Mouse (Mus musculus): Measurements from ENCODE around the gene Grn. TPM values are rescaled to one million over a fixed set of nuclear protein-coding genes. Genes with fewer than 3 reads are reported as not detected.
"Not testable (repeated sequence)": the region's sequence is repeated elsewhere in the genome, so short reads cannot be mapped to it uniquely, and the experiment has no call there.

Grn gene
- 83.3 and 88.6 TPM in 2 replicates for polyA plus RNA-seq (2015; fragmentation: Nextera tagmentation; extraction: Ambion mirVana)

GRCm38 (mm10) chr11:102430121-102431017 is at the start of gene Grn:
Gene Grn (plus strand): TSS chr11:102430315.
- H3K27ac ChIP-seq (replicated peaks): peak within 1 kb of the TSS; percentile 81
- peak within 1 kb of the TSS; percentile 72 for H3K9ac ChIP-seq
- H3K4me1 ChIP-seq (replicated peaks): peaks cover 37% of the 10 kb centered on the region
- H3K4me3 ChIP-seq: peak within 1 kb of the TSS; percentile 67
- no peaks in the 10 kb centered on the region for H3K9me3 ChIP-seq
- peak within 1 kb of the TSS; percentile 98 for H3K4me2 ChIP-seq
- peaks cover 23% of the 10 kb centered on the region for H3K36me3 ChIP-seq
- no peaks in the 10 kb centered on the region for H3K27me3 ChIP-seq
- under 1% methylated on average over 29 of the region's 29 CpGs for WGBS
- peak; percentile 92 for ATAC-seq (ENCODE audit: low read depth)

- peaks cover 10% of the 10 kb centered on the region for H3K4me1 ChIP-seq (replicated peaks)
- H3K27ac ChIP-seq (replicated peaks): no peak overlapping the region
- H3K9ac ChIP-seq: no peak overlapping the region
- no peak overlapping the region for H3K4me3 ChIP-seq
- ATAC-seq (ENCODE audit: low read depth): no peak
- no peak overlapping the region for H3K4me2 ChIP-seq
- H3K9me3 ChIP-seq: 0 out of 2 replicates have a peak, but pooled peaks cover 6% of the 10 kb centered on the region
- 46% methylated on average over 4 of the region's 4 CpGs for WGBS
- no peaks in the 10 kb centered on the region for H3K36me3 ChIP-seq
- H3K27me3 ChIP-seq: no peaks in the 10 kb centered on the region
These were observed 48.6 kb upstream of the Grn start for GRCm38 (mm10) chr11:102381341-102382100.

GRCm38 (mm10) chr11:102382794-102383193 is 47.3 kb upstream of the Grn start:
- Histone ChIP-seq H3K4me3 (no peak overlapping the region), H3K36me3 (no peaks in the 10 kb centered on the region), H3K9ac (no peak overlapping the region), H3K4me2 (no peak overlapping the region), H3K27me3 (no peaks in the 10 kb centered on the region), H3K27ac (replicated peaks) (no peak overlapping the region), H3K4me1 (replicated peaks) (peaks cover 7% of the 10 kb centered on the region; the same call in 1 of the 2 replicates), H3K9me3 (0 out of 2 replicates have a peak, but pooled peaks cover 6% of the 10 kb centered on the region)
- no peak for ATAC-seq (ENCODE audit: low read depth)
- WGBS: 91% methylated on average over 3 of the region's 3 CpGs

- Histone ChIP-seq H3K4me2 (no peak overlapping the region), H3K27me3 (no peaks in the 10 kb centered on the region), H3K9me3 (0 out of 2 replicates have a peak, but pooled peaks cover 6% of the 10 kb centered on the region), H3K4me1 (replicated peaks) (peaks cover 7% of the 10 kb centered on the region; the same call in 1 of the 2 replicates), H3K27ac (replicated peaks) (no peak overlapping the region), H3K4me3 (no peak overlapping the region), H3K9ac (no peak overlapping the region), H3K36me3 (no peaks in the 10 kb centered on the region)
- ATAC-seq (ENCODE audit: low read depth): no peak
- WGBS: 97% methylated on average over 1 of the region's 1 CpGs
These were observed 46.6 kb upstream of the Grn start for GRCm38 (mm10) chr11:102383365-102384136.

GRCm38 (mm10) chr11:102384418-102384817 is 45.7 kb upstream of the Grn start:
- ATAC-seq (ENCODE audit: low read depth): no peak
- no peaks in the 10 kb centered on the region for H3K36me3 ChIP-seq
- H3K9ac ChIP-seq: no peak overlapping the region
- no peak overlapping the region for H3K4me3 ChIP-seq
- 83% methylated on average over 2 of the region's 2 CpGs for WGBS
- peaks cover 7% of the 10 kb centered on the region; the same call in 1 of the 2 replicates for H3K4me1 ChIP-seq (replicated peaks)
- no peaks in the 10 kb centered on the region for H3K27me3 ChIP-seq
- H3K9me3 ChIP-seq: no peaks in the 10 kb centered on the region
- no peak overlapping the region for H3K4me2 ChIP-seq
- no peak overlapping the region for H3K27ac ChIP-seq (replicated peaks)

- H3K27me3 ChIP-seq: no peaks in the 10 kb centered on the region
- 63% methylated on average over 4 of the region's 4 CpGs for WGBS
- no peak for ATAC-seq (ENCODE audit: low read depth)
- no peak overlapping the region for H3K4me2 ChIP-seq
- H3K4me1 ChIP-seq (replicated peaks): peaks cover 7% of the 10 kb centered on the region; the same call in 1 of the 2 replicates
- H3K36me3 ChIP-seq: no peaks in the 10 kb centered on the region
- no peak overlapping the region for H3K27ac ChIP-seq (replicated peaks)
- no peak overlapping the region for H3K4me3 ChIP-seq
- H3K9me3 ChIP-seq: no peaks in the 10 kb centered on the region
- H3K9ac ChIP-seq: no peak overlapping the region
These were observed 45.0 kb upstream of the Grn start for GRCm38 (mm10) chr11:102385075-102385474.

- H3K27ac ChIP-seq (replicated peaks): no peak overlapping the region
- H3K9ac ChIP-seq: no peak overlapping the region
- H3K4me1 ChIP-seq (replicated peaks): peaks cover 6% of the 10 kb centered on the region; the same call in 1 of the 2 replicates
- 61% methylated on average over 5 of the region's 5 CpGs for WGBS
- no peak overlapping the region for H3K4me3 ChIP-seq
- no peak for ATAC-seq (ENCODE audit: low read depth)
- no peaks in the 10 kb centered on the region for H3K27me3 ChIP-seq
- H3K9me3 ChIP-seq: no peaks in the 10 kb centered on the region
- H3K4me2 ChIP-seq: no peak overlapping the region
- H3K36me3 ChIP-seq: no peaks in the 10 kb centered on the region
These were observed 44.0 kb upstream of the Grn start for GRCm38 (mm10) chr11:102386121-102386520.

- H3K27me3 ChIP-seq; H3K27ac ChIP-seq (replicated peaks); ATAC-seq (ENCODE audit: low read depth); H3K4me3 ChIP-seq; H3K9me3 ChIP-seq; H3K36me3 ChIP-seq; H3K9ac ChIP-seq; H3K4me2 ChIP-seq: not testable (repeated sequence)
- WGBS: 91% methylated on average over 4 of the region's 5 CpGs
- peaks cover 16% of the 10 kb centered on the region for H3K4me1 ChIP-seq (replicated peaks)
These were observed 40.7 kb upstream of the Grn start for GRCm38 (mm10) chr11:102389436-102389835.

GRCm38 (mm10) chr11:102392441-102393237 is 37.5 kb upstream of the Grn start:
- Histone ChIP-seq H3K36me3 (no peaks in the 10 kb centered on the region), H3K27me3 (no peaks in the 10 kb centered on the region), H3K4me3 (peak overlapping the region; percentile 84), H3K4me1 (replicated peaks) (peaks cover 48% of the 10 kb centered on the region), H3K27ac (replicated peaks) (peak overlapping the region; percentile 98), H3K9me3 (no peaks in the 10 kb centered on the region), H3K4me2 (peak overlapping the region; percentile 99), H3K9ac (peak overlapping the region; percentile 68)
- WGBS: 24% methylated on average over 15 of the region's 15 CpGs
- peak; percentile 40 for ATAC-seq (ENCODE audit: low read depth)

- peak; percentile 91 for ATAC-seq (ENCODE audit: low read depth)
These were observed 36.9 kb upstream of the Grn start, which contains the start of gene Rundc3a for GRCm38 (mm10) chr11:102393238-102393634. Gene Rundc3a (plus strand): TSS chr11:102393403.

More at GRCm38 (mm10) chr11:102393238-102393634, 36.9 kb upstream of the Grn start, which contains the start of gene Rundc3a:
- H3K4me3 ChIP-seq: peak within 1 kb of the TSS; percentile 84
- H3K9me3 ChIP-seq: no peaks in the 10 kb centered on the region
- peaks cover 3% of the 10 kb centered on the region; the same call in 1 of the 2 replicates for H3K36me3 ChIP-seq
- H3K27ac ChIP-seq (replicated peaks): peak within 1 kb of the TSS; percentile 98
- H3K4me2 ChIP-seq: peak within 1 kb of the TSS; percentile 99
- H3K27me3 ChIP-seq: no peaks in the 10 kb centered on the region; the same call in 1 of the 2 replicates
- peaks cover 54% of the 10 kb centered on the region for H3K4me1 ChIP-seq (replicated peaks)
- whole genome bisulfite sequencing: 0% methylated on average over 33 of the region's 34 CpGs
- H3K9ac ChIP-seq: peak within 1 kb of the TSS; percentile 96
